Mouse (Mus musculus): Measurements from ENCODE around the gene Tmem234. TPM values are rescaled to one million over a fixed set of nuclear protein-coding genes. Genes with fewer than 3 reads are reported as not detected.
A peak's percentile ranks its signal among the peaks of the same experiment; 100 is the strongest.
"Not testable (repeated sequence)": the region's sequence is repeated elsewhere in the genome, so short reads cannot be mapped to it uniquely, and the experiment has no call there.

The Tmem234 gene
- 50.1 and 56.2 TPM in 2 replicates for polyA plus RNA-seq (2012; rRNA removed)

DNA sequence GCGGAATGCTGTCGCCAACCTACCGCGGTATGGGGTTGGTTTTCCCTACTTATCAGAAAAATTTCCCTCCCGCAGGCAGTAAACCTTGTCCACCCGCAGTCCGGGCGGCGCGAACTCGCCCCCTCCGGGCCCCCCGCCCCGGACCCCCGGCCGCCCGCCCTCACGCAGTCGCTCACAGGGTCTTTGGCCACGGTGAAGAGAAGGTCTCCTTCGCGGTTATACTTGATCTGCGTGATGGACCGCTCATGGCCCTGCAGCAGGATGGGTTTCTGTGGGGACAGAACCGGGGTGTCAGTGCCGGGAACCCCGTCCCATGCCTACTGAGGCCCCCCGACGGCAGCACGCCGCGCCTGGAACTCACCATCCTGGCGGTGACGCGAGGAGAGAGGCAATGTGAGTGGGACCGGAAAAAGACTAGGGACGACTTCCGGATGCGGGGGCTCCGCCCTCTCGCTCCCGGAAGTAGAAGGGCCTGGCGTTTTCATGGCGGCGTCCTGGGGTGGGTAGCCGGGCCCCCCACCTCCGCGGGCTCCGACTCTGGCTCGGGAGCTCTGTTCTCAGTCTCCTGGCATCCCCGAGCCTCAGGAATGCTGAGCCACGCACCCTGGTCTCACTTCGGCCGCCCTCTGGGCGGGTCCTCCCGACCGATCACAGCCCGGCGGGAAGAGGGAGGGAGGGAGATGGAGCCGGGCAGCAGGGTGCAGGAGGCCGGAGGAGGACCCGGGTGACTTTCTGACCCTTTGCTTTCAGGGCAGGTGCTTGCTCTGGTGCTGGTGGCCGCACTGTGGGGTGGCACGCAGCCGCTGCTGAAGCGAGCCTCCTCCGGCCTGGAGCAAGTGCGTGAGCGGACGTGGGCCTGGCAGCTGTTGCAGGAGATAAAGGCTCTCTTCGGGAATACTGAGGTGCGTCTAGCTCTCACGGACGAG lies at the start of gene Tmem234, which contains the start of gene Eif3i:
TSS of gene Tmem234 (plus strand) at position 436 of the 926 bp plus-strand sequence.
TSS of gene Eif3i (minus strand) at position 416 of the 926 bp plus-strand sequence.
- peak; percentile 83 for TF ChIP-seq POLR2A (IDR thresholded peaks at IDR 0.05; ENCODE audit: control insufficient read depth, low read depth, low read length)
- TF ChIP-seq CTCF (IDR thresholded peaks at IDR 0.05; ENCODE audit: control insufficient read depth, insufficient read depth, insufficient replicate concordance, low read depth, low read length) = no peak
- no peaks in the 10 kb centered on the region for H3K27me3 ChIP-seq (ENCODE audit: control insufficient read depth, insufficient read depth, low read length)
- no peaks in the 10 kb centered on the region; the same call in 1 of the 2 replicates for H3K36me3 ChIP-seq (ENCODE audit: control insufficient read depth, insufficient read depth, low read length)
- peak within 1 kb of the TSS; percentile 75 for H3K27ac ChIP-seq (ENCODE audit: control insufficient read depth, insufficient read depth, low read depth, low read length)
- H3K4me1 ChIP-seq (ENCODE audit: control insufficient read depth, insufficient read depth, low read length) = peaks cover 4% of the 10 kb centered on the region; the same call in 1 of the 2 replicates
- peak within 1 kb of the TSS; percentile 99 for H3K4me3 ChIP-seq (ENCODE audit: control insufficient read depth, low read depth, low read length)

DNA sequence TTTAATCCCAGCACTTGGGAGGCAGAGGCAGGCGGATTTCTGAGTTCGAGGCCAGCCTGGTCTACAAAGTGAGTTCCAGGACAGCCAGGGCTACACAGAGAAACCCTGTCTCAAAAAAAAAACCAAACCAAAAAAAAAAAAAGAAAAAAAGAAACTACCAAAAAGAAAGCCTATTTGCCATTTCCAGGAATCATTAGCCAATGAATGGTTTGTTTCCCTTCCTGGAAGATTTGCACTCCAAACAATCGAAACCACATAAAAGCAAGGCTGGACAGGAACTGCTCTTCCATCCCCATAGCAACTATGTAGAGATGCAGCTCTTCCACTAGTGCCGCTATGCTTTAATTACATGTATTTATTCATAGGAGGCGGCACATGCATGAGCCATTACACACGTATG lies 46.0 kb upstream of the Tmem234 start:
- not testable (repeated sequence) for H3K27me3 ChIP-seq (ENCODE audit: control insufficient read depth, insufficient read depth, low read length); H3K27ac ChIP-seq (ENCODE audit: control insufficient read depth, insufficient read depth, low read depth, low read length); H3K36me3 ChIP-seq (ENCODE audit: control insufficient read depth, insufficient read depth, low read length); H3K4me3 ChIP-seq (ENCODE audit: control insufficient read depth, low read depth, low read length)
- peaks cover 14% of the 10 kb centered on the region for H3K4me1 ChIP-seq (ENCODE audit: control insufficient read depth, insufficient read depth, low read length)

DNA sequence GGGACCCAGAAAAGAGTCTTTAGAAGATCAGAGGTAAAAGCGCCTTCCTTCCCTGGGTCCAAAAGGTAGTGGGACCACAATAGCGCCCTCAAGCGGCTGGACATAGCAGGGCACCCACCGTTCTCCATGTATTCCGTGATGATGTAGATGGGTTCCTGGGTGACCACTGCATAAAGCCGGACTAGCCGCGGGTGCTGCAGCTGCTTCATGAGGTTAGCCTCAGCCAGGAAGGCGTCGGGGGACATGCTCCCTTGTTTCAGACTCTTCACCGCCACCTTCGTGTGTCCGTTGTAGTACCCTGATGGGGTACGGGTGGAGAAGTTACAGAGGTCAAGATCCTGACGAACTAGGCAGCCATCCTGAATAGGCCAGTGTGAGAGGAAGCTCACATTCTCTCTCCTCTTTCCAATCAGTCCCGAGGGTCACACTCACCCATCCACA lies 45.0 kb upstream of the Tmem234 start:
- TF ChIP-seq CTCF (IDR thresholded peaks at IDR 0.05; ENCODE audit: control insufficient read depth, insufficient read depth, insufficient replicate concordance, low read depth, low read length) (peak; percentile 94; the same call in 1 of the 2 replicates), POLR2A (IDR thresholded peaks at IDR 0.05; ENCODE audit: control insufficient read depth, low read depth, low read length) (no peak)
- H3K36me3 ChIP-seq (ENCODE audit: control insufficient read depth, insufficient read depth, low read length) = no peaks in the 10 kb centered on the region
- no peaks in the 10 kb centered on the region for H3K27me3 ChIP-seq (ENCODE audit: control insufficient read depth, insufficient read depth, low read length)
- H3K4me3 ChIP-seq (ENCODE audit: control insufficient read depth, low read depth, low read length) = peak overlapping the region; percentile 53
- no peak overlapping the region for H3K27ac ChIP-seq (ENCODE audit: control insufficient read depth, insufficient read depth, low read depth, low read length)
- peaks cover 14% of the 10 kb centered on the region for H3K4me1 ChIP-seq (ENCODE audit: control insufficient read depth, insufficient read depth, low read length)

DNA sequence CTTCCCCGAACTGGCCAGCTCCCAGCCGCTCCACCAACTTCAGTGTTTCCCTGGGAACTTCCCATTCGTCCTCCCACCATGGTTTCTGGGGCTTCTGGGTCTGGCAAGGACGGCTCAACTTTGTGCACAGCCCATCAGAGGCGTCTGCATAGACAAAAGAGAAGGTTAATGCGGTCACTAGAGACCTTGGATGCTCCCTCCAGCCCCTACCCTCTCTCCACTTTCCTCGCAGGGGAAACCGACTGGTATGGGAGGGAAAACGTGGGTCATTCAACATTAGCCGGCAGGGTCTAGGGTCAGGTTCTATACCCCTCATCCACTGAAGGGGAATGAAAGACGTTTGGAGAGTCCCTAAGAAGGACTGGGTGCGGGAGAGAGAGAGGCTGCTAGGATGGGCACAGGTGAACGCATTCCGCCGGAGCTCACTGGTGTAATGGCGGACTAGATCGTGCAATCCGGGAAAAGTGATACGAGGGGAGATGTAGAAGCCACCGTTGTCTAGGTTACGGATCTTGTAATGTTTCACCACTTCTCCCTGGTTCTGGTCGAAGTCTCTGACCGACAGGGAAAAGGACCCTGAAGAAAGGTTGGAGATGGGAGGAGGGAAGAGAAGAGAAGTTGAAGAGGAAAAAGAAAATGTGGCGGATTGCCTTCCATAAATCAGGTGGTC lies 44.5 kb upstream of the Tmem234 start:
- peaks cover 14% of the 10 kb centered on the region for H3K4me1 ChIP-seq (ENCODE audit: control insufficient read depth, insufficient read depth, low read length)
- H3K27me3 ChIP-seq (ENCODE audit: control insufficient read depth, insufficient read depth, low read length) = no peaks in the 10 kb centered on the region
- peak overlapping the region; percentile 53 for H3K4me3 ChIP-seq (ENCODE audit: control insufficient read depth, low read depth, low read length)
- no peak for TF ChIP-seq CTCF (IDR thresholded peaks at IDR 0.05; ENCODE audit: control insufficient read depth, insufficient read depth, insufficient replicate concordance, low read depth, low read length)
- TF ChIP-seq POLR2A (IDR thresholded peaks at IDR 0.05; ENCODE audit: control insufficient read depth, low read depth, low read length) = no peak
- no peaks in the 10 kb centered on the region for H3K36me3 ChIP-seq (ENCODE audit: control insufficient read depth, insufficient read depth, low read length)
- H3K27ac ChIP-seq (ENCODE audit: control insufficient read depth, insufficient read depth, low read depth, low read length) = peak overlapping the region; percentile 60; the same call in 1 of the 2 replicates

DNA sequence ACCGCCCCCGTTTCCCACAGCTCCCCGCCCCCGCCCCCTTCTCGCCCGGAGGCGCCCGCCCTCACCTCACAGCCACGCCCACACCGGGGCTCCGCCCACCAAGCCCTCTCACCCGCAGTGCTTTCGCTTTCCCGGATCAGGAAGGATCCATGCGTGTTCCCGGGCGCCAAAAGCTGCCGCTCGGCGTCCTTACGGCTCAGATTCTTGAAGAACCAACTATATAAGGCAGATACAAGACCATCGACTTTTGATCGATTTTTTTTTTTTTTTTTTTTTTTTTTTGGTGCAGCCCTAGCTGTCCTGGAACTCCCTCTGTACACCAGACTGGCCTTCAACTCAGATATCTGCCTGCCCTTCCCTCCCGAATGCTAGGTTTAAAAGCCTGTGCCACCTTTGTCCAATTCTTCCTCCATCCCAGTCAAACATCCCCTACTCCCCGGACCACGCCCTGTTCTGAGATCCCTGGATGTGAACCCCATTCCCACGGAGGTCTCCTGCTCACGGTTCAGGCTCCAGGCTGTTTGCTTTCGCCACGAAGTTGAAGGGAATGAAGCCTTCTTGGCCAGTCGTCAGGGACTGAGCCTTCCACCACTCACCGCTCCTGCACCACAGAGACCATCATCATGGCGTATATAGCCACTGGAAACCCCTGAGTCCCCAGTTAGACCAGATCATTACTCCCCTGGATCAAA lies 43.8 kb upstream of the Tmem234 start:
- no peaks in the 10 kb centered on the region for H3K36me3 ChIP-seq (ENCODE audit: control insufficient read depth, insufficient read depth, low read length)
- H3K27ac ChIP-seq (ENCODE audit: control insufficient read depth, insufficient read depth, low read depth, low read length) = peak overlapping the region; percentile 41
- peaks cover 14% of the 10 kb centered on the region for H3K4me1 ChIP-seq (ENCODE audit: control insufficient read depth, insufficient read depth, low read length)
- no peaks in the 10 kb centered on the region for H3K27me3 ChIP-seq (ENCODE audit: control insufficient read depth, insufficient read depth, low read length)
- no peak for TF ChIP-seq CTCF (IDR thresholded peaks at IDR 0.05; ENCODE audit: control insufficient read depth, insufficient read depth, insufficient replicate concordance, low read depth, low read length)
- TF ChIP-seq POLR2A (IDR thresholded peaks at IDR 0.05; ENCODE audit: control insufficient read depth, low read depth, low read length) = peak; percentile 50; the same call in 1 of the 2 replicates
- H3K4me3 ChIP-seq (ENCODE audit: control insufficient read depth, low read depth, low read length) = peak overlapping the region; percentile 73

DNA sequence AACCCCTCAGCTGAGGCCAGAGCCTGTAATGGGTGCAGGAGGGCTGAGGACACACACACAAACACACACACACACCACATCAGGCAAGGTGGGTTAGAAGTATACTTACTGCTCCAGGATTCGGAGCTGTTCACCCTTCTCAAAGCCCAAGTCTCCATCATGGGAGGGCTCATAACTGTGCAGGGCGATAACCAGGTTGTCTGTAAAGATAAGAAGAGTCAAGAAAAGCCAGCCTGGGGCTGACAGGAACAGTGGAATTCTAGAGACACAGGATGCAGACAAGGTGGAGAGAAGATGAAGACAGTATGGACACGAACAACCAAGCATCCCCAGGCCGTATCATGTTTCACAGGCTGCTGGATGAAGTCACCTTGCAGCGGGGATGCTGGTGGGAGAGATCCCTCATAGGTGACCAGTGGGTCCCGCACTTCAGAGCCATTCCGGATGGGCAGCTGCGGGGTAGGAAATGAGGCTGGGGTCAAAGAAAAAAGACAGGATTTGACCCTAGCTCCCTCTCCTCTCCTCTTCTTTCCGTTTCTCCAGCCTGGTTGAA lies 43.1 kb upstream of the Tmem234 start:
- Histone ChIP-seq H3K4me1 (ENCODE audit: control insufficient read depth, insufficient read depth, low read length) (peaks cover 14% of the 10 kb centered on the region), H3K4me3 (ENCODE audit: control insufficient read depth, low read depth, low read length) (no peak overlapping the region), H3K36me3 (ENCODE audit: control insufficient read depth, insufficient read depth, low read length) (no peaks in the 10 kb centered on the region), H3K27ac (ENCODE audit: control insufficient read depth, insufficient read depth, low read depth, low read length) (no peak overlapping the region), H3K27me3 (ENCODE audit: control insufficient read depth, insufficient read depth, low read length) (no peaks in the 10 kb centered on the region)
- TF ChIP-seq CTCF (IDR thresholded peaks at IDR 0.05; ENCODE audit: control insufficient read depth, insufficient read depth, insufficient replicate concordance, low read depth, low read length) (no peak), POLR2A (IDR thresholded peaks at IDR 0.05; ENCODE audit: control insufficient read depth, low read depth, low read length) (no peak)

Data from testis, adult 2 months (tissue).